Mouse (Mus musculus): ENCODE data around the gene Serinc3. TPM values are rescaled to one million over a fixed set of nuclear protein-coding genes. Genes with fewer than 3 reads are reported as not detected.

The Serinc3 gene
- total RNA-seq, 2 experiments from 2014 or later = 186 to 193 TPM

- DNase-seq (ENCODE audit: low spot score in 2 of 2) = no peak
Observed at GRCm38 (mm10) chr2:163596873-163597155, 48.1 kb downstream of the Serinc3 start.

GRCm38 (mm10) chr2:163596057-163596872, 48.7 kb downstream of the Serinc3 start:
- DNase-seq (ENCODE audit: low spot score in 2 of 2) = no peak

- no peak for DNase-seq (ENCODE audit: low spot score in 2 of 2)
Observed at GRCm38 (mm10) chr2:163595119-163595518, 49.8 kb downstream of the Serinc3 start.

- no peak for DNase-seq (ENCODE audit: low spot score in 2 of 2)
Observed at GRCm38 (mm10) chr2:163593636-163594282, 51.2 kb downstream of the Serinc3 start.

DNA sequence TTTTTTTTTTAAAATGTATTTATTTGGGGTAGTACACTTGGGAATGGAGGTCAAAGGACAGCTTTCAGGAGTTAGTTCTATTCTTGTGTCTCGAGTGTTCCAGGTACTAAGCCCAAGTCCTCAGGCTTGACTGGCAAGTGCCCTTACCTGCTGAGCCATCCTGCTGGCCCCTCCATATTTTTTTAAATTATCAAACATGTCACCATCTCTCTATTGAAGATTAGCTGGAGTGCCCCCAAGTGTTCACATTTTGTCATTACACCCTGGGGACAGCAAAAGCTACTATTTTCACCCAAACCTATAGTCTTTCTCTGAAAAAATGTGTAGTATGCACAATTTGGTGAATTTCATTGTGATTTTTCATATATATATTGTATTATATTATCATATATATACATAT, 52.8 kb downstream of the Serinc3 start:
- no peak for DNase-seq (ENCODE audit: low spot score in 2 of 2)

- no peak for DNase-seq (ENCODE audit: low spot score in 2 of 2)
Observed at GRCm38 (mm10) chr2:163590996-163591395, 53.9 kb downstream of the Serinc3 start.

DNA sequence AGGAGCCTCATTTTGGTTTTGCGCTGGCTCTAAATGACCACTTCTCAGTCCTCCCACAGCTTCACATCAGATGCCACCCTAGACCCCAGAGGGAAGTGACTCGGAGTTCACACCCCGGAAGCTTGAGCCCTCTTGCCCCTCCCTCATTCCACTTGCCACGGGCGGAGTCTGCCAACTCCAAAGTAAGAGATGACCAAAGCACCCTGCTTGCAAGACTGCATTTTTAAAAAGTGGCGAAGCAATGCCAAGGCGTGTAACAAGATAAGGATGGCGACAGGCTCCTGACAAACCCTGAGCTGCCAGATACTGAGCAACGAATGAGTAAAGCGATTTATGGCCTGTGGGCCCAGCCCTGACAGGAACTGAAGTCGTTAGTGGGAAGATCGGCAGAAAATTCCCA, 54.7 kb downstream of the Serinc3 start:
- DNase-seq (ENCODE audit: low spot score in 2 of 2) = no peak

DNA sequence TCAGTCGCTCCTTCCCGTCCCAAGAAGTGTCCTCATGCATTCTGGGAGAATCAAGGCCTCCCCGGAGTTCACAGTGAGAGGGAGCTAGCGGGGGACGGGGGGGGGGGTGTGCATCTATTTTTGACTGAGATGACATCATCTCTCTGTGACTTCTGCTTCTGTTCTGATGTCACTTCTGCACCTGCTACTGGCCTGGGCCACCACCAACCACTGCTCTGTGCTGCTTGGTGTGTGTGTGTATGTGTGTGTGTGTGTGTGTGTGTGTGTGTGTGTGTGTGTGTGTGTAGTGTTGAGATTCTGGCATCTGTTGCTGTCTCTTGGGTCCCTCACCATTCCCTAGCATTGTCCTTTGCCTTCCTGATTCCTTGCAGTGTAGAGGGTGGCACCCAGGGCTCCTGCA, 57.4 kb downstream of the Serinc3 start:
- no peak for DNase-seq (ENCODE audit: low spot score in 2 of 2)

DNA sequence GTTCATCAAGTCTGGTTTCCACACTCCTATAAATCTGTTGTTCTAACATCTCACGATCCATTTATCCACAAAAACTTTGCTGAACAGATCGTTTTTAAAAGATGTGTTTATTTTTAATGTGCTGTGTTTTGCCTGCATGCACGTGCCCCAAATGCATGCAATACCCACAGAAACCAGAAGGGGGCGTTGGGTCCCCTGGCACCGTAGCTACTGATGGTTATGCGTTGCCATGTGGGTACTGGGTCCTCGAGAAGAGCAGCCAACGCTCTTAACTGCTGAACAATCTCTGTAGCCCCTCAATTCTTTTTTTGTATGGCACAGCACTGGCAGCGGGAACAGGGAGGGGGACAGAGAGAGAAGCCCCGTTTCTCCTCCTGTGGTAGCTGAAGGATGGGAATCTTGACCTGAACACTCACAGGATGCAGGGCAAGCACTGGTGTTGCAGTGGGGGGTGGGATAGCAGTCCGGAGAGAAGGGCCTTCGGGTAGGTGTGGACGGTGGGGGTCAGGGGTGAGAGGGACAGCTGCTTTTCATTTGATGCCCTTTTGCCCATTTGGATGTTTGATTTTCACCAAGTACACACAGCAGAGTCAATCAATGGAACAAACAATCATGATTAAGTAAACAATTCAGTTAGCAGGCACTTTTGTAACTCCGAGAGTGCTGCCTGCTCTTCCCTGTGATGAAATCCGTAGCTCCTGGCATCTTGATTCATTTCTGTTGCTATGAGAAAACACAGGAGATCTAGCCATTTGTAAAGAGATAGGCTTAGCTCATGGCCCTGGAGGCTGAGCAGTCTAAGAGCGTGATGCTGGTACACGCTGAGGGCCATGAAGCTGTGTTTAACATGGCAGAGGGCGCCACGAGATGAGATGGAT, 58.3 kb downstream of the Serinc3 start:
- peak in 1 of 2 experiments; percentile 26 for DNase-seq (ENCODE audit: low spot score in 2 of 2)

DNA sequence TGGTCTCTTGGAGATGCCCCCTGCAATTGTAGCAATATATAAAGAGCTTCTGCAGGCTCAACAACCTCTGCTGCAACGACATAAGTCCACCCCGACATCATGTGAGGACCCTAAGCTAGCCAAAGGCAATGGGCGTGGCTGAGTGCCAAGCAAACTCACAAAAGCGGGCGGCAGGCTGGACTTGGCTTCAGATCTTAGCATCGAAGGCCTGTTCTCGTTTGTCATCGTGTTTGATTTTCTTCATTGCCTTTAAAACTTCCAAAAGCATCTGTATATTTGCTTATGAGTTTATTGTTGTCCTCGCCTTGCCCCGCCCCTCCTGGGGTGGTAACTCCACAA, 60.9 kb downstream of the Serinc3 start:
- DNase-seq (ENCODE audit: low spot score in 2 of 2) = no peak

DNA sequence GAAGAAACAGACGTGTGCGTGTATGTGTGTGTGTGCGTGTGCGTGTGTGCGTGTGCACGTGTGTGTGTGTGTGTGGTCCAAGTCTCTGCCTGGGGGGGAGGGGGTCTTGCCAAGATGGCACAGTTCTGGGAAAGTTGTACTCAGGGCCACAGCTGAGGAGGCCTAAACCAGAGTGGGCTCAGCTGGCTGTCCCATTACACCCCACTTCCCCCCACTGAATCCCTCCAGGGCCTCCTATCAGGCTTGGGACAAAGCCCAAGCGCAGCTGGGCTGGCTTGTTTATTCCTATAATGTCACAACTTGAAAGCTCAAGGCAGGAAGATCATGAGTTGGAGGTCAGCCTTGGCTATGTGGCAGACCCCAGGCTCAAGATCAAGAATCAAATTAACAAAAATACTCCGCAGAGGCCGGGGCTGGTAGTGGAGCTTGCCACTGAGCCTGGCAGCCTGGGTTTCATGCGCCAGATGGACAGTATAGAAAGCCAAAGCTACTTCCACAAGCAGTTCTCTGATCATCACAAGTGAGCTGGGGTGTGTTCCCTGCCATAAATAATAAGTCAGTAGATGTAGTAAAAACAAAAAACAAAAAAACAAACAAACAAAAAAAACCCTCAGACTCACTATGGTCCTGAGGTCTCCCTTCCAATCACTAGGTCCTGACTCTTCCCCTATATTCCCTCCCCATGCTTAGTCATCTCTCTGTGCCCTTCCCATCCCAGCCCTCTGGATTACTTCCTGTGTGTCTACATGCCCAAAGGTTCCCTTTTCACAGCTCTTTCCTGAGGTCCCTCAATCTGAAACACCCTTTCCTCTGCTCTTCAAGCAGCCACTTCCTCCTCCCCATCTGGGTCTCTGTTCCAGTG, 61.5 kb downstream of the Serinc3 start:
- no peak for DNase-seq (ENCODE audit: low spot score in 2 of 2)

DNA sequence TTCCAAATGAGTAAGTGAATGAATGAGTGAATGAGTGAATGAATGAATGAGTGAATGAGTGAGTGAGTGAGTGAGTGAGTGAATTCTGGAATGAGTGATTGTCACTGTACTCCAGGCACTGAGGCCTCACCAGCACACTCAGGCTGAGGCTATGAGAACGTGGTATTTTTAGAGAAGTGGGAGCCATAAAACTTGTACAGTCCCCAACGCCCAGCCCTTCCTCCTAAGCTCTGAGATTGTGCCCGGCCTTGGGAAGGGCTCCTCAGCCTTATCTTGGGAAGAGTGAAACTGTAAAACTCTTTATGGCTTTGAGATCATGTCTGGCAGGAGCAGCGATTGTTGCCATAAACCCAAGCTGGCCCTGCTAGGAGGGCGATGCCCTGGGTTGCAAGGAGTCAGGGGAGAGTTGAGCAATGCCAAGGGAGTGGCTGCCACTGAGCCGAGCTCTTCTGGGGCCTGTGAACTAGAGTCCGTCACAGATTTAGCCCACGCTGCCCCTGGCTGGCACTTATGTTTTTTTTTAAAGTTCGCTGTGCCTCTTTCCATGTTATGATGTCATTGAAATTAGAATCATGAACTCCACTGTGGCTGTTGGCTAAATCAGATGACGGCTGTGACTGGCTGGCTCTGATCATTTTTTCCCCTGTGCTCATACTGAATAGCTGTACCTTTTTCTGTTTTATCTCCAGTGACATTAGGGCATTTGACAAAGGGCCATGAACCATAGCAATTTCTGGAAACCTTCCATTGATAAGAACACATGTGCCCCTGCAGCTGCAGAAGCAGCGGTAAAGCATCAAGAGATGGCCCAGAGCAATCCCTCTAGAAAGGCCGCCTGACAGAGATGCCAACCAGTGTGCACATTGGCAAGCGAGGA, 64.6 kb downstream of the Serinc3 start:
- no peak for DNase-seq (ENCODE audit: low spot score in 2 of 2)

DNA sequence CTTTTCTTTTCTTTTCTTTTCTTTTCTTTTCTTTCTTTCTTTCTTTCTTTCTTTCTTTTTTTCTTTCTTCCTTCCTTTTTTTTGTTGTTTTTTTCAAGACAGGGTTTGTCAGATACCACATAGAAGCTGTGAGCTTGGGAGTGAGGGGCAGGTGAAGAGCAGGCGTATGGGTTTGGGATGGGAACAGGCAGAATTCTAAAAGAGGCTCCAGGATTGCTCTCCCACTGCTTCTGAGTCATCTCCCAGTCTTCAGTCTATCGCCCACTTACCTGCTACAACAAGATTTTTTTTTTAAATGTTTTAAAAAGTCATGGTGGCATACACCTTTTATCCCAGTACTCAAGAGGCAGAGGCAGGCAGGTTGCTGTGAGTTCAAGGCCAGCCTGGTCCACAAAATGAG, 66.9 kb downstream of the Serinc3 start:
- no peak for DNase-seq (ENCODE audit: low spot score in 2 of 2)

- DNase-seq (ENCODE audit: low spot score in 2 of 2) = no peak
Observed at GRCm38 (mm10) chr2:163575248-163575647, 69.7 kb downstream of the Serinc3 start.

DNA sequence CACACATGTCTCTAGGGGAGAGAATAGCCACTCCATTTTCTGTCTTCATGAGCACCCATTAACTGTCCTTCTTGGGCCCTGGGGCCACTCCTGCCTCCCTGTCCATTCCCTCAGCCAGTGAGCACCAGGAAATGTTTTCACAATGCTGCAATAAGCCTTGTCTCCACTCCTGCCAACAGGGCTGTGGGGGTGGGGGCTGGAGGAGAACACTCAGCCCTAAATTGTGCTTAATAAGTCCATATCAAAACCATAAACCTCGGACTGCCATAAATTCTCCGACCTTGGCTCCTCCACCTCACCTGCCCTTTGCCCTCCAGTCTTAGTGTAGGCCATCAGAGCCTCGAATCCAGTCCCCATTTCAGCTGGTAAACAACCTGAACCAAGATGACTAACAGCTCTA, 70.6 kb downstream of the Serinc3 start:
- DNase-seq (ENCODE audit: low spot score in 2 of 2) = no peak

Other genes starting within 250 kb of the Serinc3 start
- gene Jph2, start 247.1 kb downstream of the Serinc3 start, total RNA-seq (2021) = under 1 TPM; 0.25 to 0.27 TPM
- 10 to 100 TPM; 20.2 to 21.4 TPM for gene Oser1, start 220.4 kb downstream of the Serinc3 start, total RNA-seq (2021)
- gene Gdap1l1, start 206.7 kb downstream of the Serinc3 start, total RNA-seq (2021) = 10 to 100 TPM; 68.2 to 78.1 TPM
- 10 to 100 TPM; 20.1 to 21.9 TPM for gene Fitm2, start 172.5 kb downstream of the Serinc3 start, total RNA-seq (2021)
- gene R3hdml, start 152.8 kb downstream of the Serinc3 start, total RNA-seq (2021) = not detected
- gene Hnf4a, start 138.3 kb downstream of the Serinc3 start, total RNA-seq (2021) = not detected
- 10 to 100 TPM; 51.4 to 53.1 TPM for gene Ttpal, start 42.8 kb downstream of the Serinc3 start, total RNA-seq (2021)
- gene Pkig, start 13.3 kb upstream of the Serinc3 start, total RNA-seq (2021) = 100 to 1,000 TPM in 1 of 2 experiments, 10 to 100 TPM in 1; 98.0 to 101 TPM
- 1 to 10 TPM; 1.0 to 1.9 TPM for gene Ada, start 105.1 kb upstream of the Serinc3 start, total RNA-seq (2021)
- gene Ccn5, start 175.7 kb upstream of the Serinc3 start, total RNA-seq (2021) = not detected
- under 1 TPM in 1 of 2 experiments, not detected in 1; 0.22 TPM for gene Kcnk15, start 208.5 kb upstream of the Serinc3 start, total RNA-seq (2021)

Data from layer of hippocampus, adult 18-20 months (tissue).